Mouse (Mus musculus): ENCODE results near the gene Katna1.
"Not testable (repeated sequence)": the region's sequence is repeated elsewhere in the genome, so short reads cannot be mapped to it uniquely, and the experiment has no call there.

Katna1 gene

DNA sequence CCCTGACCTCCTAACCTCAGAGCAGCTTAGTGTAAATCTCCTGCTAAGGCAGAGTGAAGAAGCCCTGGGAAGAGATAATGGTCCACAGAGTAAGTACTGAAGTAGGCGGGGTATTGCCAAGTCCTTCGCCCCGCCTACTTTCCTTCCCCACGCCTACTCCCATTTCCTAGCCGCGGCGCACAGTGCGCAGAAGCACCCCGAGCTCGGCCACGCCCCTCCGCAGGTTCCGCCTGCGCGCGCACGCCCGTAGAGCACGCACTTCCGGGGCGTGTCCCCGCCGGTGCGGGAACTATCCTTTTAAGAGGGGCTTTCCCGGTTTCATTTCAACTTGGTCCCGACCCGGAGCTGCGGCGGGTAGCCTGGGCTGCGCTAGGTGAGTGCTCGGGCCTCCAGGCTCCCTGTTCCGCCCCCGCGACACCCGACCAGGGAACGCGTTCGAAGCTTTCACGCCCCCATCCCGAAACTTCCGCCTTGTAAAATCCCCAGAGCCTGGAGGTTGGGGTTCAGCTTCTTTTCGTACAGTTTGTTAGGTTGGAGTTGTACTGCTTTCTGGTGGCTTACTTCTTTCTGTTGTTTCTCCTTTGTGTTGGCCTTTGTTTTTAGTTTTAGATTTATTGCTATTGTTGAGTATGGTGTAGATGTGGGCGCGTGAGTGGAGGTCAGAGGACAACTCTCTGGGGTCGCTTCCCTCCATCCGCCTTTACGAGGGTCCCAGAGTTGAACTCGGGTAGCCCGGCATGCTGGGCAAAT lies at the start of gene Katna1:
Gene Katna1, plus strand, starts transcription at position 250 of the 750 bp plus-strand sequence.
- peak; percentile 79 for DNase-seq (ENCODE audit: extremely low spot score, low read depth, low spot score)

DNA sequence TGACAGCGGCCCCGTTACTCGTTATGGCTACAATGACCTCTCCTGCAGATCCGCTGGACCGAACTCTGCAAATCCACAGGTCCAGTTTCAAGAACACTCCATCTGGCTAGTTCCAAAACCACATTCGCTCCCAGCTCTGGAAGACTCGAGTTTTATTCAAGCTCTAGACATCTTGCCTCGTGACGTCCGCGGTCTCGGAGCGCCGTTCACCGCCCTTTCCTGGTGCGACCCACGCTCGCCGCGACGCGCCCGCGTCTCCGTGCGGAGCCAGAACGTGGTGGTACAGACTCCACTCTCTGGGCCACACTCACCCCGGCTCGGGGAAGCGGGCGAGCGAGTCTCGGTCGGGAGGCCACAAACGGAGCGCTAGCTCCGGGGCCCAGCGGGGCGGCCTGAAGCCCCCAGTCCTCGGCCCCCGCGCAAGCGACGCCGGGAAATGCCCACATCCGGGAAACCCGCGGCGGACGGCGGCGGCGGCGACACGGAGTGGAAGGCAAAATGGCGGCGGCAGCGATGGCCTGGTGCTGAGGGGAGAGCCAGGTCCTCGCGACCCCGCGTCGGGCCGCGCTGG lies 45.0 kb upstream of the Katna1 start, which contains the start of the genes Pcmt1 and Lats1:
Gene Pcmt1, minus strand, starts transcription at position 406 of the 571 bp plus-strand sequence.
Gene Lats1, plus strand, starts transcription at position 484 of the 571 bp plus-strand sequence.
- no peak for DNase-seq (ENCODE audit: extremely low spot score, low read depth, low spot score)

DNA sequence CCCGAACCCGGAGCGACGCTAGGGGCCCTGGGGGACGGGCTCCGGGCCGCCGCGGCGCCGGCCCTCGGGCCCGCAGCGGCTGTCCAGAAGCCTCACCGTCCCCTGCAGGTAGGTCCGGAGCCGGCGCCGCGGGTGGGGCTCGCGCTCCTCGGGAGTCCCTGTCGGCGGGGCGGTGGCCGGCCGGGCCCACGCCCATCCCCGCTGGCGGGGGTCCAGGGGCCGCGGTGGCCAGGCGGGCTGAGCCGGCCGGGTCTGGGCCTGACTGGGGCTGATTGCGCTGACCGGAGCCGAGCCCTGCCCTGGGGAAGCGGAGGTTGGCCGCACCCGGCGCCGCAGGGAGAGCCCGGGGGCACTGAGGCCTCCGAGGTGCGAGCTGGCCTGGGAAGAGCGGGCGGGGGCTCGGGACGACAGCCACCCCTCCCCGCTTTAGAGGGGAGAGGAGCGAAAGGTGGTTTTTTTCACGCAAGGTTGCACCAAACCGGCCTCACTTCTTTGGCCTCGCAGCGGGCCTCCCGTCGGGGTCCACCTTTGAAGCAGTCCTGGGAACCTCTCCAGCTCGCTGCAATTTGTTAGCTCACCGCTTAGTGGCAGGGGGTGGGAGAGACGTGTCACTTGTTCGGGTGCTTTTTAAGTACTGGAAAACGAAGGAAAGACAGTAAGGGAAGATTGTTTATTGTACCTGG lies 44.3 kb upstream of the Katna1 start:
- no peak for DNase-seq (ENCODE audit: extremely low spot score, low read depth, low spot score)

DNA sequence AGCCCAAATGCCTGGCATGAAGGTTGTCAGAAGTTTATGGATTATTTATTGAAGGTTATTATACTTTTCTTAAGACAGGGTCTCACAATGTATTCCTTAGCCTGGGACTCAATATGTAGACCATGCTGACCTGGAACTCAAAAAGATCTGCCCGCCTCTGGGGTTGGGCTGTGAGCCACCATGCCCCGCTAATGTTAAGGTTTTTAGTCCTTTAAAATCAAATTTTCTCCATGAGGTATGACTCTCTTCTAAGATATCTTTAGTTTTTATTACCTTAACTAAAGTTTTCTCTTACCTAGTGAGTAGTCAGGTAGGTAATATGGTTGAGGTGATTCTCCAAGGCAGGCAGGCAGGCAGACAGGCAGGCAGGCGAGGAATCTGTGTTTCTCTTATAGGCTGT lies 43.6 kb upstream of the Katna1 start:
- no peak for DNase-seq (ENCODE audit: extremely low spot score, low read depth, low spot score)

DNA sequence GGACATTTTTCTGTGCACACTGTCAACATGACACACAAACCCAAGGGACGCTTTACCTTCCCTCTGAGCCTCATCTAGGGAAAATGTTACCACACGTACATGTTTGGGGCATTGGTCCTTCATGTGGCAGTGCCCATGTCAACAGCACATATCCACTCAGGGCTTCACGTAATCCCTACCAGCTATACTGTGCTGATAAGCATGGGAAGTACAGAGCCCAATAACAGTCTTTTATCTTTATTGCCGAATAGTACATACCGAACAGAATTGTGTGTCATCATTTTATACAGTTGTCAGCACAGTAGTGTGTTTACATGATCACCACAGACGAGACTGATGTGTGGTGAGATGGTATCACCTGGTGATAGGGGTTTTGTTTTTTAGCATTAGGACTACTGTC lies 38.9 kb upstream of the Katna1 start:
- DNase-seq (ENCODE audit: extremely low spot score, low read depth, low spot score): no peak

DNA sequence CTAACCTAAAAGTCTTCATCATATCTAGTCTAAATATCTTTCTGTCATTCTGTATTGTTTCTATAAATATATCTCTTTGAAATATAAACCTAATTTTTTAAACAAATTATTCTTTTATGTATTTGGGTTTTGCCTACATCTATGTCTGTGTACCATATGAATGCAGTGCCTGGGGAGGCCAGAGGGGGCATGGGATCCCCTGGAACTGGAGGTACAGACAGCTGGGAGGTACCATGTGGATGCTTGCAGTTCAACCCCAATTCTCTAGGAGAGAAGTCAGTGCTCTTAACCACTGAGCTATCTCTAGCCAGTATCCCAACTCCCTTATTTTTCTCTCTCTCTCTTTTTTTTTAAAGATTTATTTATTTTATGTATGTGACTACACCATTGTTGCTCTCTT lies 30.5 kb upstream of the Katna1 start:
- DNase-seq (ENCODE audit: extremely low spot score, low read depth, low spot score): no peak

DNA sequence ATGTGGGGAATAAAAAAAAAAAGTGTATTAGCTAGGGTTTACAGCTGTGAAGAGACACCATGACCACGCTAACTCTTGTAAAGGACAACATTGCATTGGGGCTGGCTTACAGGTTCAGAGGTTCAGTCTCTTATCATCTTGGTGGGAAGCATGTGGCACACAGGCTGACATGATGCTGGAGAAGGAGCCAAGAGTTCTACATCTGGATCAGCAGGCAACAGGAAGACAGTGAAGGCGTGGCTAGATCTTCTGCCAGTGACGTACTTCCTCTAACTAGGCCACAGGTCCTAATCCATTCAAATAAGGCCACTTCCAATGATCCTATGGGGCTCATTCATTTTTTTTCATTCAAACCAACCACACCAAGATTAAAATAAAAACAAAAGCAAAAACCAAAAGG lies 25.7 kb upstream of the Katna1 start:
- no peak for DNase-seq (ENCODE audit: extremely low spot score, low read depth, low spot score)

DNA sequence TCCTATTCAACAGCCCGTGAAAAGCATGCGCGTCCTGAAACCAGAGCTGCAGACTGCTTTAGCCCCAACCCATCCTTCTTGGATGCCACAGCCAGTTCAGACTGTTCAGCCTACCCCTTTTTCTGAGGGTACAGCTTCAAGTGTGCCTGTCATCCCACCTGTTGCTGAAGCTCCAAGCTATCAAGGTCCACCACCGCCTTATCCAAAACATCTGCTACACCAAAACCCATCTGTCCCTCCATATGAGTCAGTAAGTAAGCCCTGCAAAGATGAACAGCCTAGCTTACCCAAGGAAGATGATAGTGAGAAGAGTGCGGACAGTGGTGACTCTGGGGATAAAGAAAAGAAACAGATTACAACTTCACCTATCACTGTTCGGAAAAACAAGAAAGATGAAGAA lies 23.2 kb upstream of the Katna1 start:
- DNase-seq (ENCODE audit: extremely low spot score, low read depth, low spot score): no peak

DNA sequence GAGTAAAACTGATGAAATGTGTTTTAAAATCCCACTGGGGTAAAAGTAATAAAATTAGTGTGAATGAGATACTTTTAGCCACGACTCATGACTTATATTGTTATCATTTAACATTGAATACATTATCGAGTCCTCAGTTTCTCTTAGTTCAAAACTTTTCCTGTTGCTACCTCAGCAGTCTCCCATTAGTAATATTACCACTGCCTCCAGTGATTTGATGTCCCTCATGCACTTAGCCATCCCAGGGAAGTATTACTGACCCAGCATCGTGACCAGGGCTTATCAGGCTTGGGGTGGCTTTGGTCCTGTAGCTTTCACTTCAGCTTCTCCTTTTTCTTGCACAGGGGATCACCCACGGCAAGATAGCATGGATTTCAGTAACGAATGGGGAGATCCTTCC lies 15.7 kb upstream of the Katna1 start:
- DNase-seq (ENCODE audit: extremely low spot score, low read depth, low spot score): no peak

DNA sequence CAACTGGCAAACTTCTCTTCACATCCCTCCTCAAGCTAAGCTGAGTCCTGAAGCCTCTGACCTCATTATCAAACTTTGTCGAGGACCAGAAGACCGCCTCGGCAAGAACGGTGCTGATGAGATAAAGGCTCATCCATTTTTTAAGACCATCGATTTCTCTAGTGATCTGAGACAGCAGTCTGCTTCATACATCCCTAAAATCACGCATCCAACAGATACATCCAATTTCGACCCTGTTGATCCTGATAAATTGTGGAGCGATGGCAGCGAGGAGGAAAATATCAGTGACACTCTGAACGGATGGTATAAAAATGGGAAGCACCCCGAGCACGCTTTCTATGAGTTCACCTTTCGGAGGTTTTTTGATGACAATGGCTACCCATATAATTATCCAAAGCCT lies 13.3 kb upstream of the Katna1 start:
- no peak for DNase-seq (ENCODE audit: extremely low spot score, low read depth, low spot score)

DNA sequence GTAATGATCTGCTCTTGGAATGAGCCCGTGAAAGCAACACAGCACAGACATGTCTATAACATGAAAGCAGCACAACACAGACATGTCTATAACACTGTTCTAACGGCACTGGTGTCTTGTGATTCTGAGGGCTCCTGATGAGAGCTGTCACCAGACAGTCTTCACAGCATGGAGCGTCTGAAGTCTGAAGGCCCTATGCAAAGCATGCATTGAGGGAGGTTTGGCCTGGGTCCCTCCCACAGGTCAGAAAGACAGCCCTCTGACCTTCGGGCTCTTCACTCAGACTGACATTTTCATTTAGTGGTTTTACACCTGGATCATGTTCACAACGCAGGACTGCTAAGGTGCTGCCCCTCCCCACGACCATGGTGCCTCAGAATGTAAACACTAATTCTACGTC lies 10.7 kb upstream of the Katna1 start:
- DNase-seq (ENCODE audit: extremely low spot score, low read depth, low spot score): no peak

DNA sequence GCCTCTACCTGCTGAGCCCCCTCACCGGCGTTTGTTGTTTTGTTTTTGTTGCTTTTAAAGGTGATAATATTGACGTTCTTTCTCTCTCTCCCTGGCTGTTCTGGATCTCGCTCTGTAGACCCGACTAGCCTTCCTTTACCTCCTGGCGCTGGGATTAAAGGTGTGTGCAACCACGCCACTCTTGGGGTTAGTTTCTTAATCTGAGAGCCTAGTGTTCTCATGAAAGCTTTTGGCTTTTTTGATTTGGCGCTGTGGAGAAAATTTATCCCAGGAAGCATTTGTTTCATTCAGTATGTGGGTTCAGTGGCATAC lies 657 bp downstream of the Katna1 start:
- DNase-seq (ENCODE audit: extremely low spot score, low read depth, low spot score): no peak

DNA sequence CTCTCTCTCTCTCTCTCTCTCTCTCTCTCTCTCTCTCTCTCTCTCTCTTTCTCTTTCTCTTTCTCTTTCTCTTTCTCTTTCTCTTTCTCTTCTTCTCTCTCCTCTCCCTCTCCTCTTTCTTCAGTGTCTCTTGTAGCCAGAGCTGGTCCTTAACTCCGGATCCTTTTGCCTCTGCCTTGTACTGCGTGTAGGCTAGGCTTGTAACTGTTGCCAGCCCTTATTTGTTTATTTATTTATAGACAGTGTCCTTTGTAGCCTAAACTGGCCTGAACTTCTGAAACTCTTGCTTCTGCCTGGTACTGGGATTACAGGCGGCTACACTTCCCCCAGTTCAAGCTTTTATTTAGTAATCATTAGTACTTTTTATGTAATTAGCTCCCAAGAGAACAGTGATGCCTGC lies 1.2 kb downstream of the Katna1 start:
- DNase-seq (ENCODE audit: extremely low spot score, low read depth, low spot score): no peak

DNA sequence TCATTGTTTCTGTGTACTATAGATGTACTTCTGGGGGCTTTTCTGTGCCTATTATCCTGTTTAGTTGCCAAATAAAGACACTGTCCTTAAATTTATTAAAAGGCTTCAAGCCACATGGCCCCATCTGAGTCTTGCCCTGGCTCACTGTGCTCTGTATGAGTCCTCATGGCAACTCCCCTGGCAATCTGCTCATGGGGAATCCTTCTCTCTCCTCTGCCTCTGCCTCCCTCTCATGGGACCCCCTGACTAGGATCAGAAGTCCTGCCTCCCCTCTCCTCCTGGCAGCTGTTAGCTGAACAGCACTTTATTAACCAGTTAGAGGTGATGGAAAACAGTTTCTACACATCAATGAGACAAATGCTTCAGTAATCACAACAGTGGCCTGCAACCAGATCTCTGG lies 5.8 kb downstream of the Katna1 start:
- DNase-seq (ENCODE audit: extremely low spot score, low read depth, low spot score): no peak

DNA sequence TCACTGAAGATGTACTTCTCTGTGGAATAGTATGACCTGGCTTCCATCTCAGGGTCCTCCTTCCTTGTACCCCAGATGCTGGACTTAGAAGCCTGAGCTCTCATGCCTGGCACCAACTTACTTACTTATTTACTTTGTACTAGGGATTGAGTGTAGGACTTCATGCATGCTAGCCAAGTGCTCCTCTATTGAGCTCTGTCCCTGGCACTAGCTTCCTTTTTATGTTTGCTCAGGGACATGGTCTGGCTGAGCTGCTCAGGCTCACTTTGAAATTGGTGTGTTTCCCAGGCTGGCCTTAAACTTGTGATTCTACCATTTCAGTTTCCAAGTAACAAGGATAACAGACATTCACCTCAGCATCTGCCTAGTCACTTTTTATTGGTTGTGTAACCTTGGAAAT lies 11.3 kb downstream of the Katna1 start:
- no peak for DNase-seq (ENCODE audit: extremely low spot score, low read depth, low spot score)

DNA sequence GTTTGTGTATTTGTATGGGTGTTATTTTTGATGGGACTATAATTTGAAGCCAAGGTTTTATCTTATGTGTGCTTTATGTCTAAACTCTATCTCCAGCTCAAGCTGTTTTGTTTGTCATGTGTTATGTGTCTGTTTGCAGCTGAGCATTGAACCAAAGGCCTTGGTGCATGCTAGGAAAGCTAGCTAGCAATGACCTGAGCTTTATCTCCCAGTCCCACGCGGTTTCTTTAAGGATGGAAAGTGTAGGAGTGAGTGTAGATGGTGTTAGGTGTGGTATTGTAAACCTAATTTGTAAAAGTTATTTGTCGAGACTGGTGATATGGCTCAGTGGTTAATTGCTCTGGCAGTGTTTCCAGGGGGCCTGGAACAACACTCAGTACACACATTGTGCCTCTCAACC lies 12.1 kb downstream of the Katna1 start:
- DNase-seq (ENCODE audit: extremely low spot score, low read depth, low spot score): no peak

DNA sequence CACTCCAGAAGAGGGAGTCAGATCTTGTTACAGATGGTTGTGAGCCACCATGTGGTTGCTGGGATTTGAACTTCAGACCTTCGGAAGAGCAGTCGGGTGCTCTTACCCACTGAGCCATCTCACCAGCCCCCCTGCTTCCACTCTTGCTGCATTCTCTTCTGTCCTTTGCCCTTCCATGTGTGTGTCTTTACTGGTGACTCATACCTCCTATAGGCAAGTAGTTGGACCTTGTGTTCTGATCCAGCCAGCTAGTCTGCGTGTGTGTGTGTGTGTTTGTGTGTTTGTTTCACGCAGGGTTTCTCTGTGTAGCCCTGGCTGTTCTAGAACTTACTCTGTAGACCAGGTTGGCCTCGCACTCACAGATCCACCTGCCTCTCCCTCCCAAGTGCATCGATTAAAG lies 19.7 kb downstream of the Katna1 start:
- not testable (repeated sequence) for DNase-seq (ENCODE audit: extremely low spot score, low read depth, low spot score)

DNA sequence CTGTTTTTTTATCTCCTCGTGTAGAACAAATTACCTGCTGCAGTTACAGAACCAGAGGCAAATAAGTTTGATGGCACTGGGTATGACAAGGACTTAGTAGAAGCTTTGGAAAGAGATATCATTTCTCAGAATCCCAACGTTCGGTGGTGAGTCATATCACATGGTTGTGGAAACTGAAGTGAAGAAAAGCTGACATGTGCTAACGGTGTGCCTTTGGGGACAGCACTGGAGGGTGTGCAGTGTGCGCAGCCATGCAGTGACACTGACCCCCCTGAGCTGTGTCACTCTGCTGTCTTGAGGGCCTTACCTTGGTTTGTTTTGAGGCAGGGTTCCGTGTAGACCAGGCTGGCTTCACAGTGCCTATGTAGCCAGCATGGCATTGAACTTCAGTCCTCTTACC lies 23.0 kb downstream of the Katna1 start:
- no peak for DNase-seq (ENCODE audit: extremely low spot score, low read depth, low spot score)

DNA sequence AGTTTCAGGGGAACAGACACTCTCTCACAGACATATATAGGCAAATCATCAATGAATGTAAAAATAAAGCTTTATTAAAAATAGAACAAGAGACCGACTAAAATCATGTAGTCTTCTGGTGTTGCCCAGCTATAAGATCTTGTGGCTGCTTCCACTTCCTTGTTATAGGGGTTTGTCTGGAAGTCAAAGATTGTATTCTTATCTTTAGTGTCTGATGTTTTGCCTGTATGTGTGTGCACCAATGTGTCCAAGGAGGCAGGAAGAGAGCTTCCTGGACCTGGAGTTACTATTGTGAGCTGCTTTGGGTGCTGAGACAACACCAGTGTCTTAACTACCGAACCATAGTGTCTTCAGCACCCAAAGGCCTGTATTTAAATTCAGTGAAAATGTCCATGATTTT lies 31.7 kb downstream of the Katna1 start:
- no peak for DNase-seq (ENCODE audit: extremely low spot score, low read depth, low spot score)

DNA sequence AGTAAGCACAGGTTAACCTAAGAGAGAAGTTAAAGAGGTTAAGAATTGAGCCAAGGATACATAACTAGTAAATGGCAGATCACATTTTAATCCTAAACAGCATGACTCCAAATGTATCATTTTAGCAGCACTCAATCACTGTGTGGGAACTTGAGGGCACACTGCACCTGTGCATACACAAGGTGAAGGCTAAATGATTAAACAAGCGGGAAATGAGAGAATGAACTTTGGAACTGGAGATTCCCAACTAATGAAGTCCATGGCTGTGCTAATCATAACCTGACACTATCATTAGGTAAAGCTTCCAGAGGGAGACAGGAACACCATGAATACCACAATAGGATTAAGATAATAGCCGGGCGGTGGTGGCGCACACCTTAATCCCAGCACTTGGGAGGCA lies 46.5 kb downstream of the Katna1 start:
- no peak for DNase-seq (ENCODE audit: extremely low spot score, low read depth, low spot score)

DNA sequence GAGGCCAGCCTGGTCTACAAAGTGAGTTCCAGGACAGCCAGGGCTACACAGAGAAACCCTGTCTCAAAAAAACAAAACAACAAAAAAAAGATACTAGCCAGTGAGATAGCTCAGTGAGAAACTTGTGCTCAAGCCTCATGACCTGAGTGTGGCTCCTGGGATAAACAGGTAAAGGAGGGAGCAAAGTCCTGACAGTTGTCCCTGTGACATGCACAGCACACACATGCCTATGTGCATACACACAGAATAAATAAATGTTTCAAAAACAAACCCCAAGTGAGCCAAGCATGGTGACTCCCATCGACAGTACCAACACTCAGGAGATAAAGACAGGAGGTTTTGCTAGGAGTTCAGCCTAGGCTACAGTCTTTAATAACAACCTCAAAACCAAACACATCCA lies 47.0 kb downstream of the Katna1 start:
- no peak for DNase-seq (ENCODE audit: extremely low spot score, low read depth, low spot score)

DNA sequence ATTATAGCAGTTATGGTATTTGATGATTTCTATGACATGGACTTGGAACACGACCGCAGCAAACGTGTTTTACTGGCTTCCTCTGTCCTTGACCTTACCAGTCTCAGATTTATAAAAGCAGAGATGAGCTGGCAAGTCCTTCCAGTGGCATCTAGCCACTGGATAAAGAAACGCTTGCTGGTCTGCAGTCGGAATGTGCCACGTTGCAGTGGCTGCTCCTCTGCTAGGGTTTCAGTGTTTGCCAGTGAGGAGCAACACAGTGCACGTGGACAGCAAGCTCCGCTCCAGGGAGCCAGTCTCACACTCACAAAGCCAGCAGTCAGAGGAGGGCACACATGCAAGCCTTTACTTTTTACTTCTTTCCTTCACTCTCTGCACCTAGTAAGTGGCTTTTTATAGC lies 49.6 kb downstream of the Katna1 start:
- DNase-seq (ENCODE audit: extremely low spot score, low read depth, low spot score): no peak
